Mouse (Mus musculus) hindbrain, embryonic 16.5 days (tissue): ENCODE measurements around the gene Rpl18a. TPM values are rescaled to one million over a fixed set of nuclear protein-coding genes. Genes with fewer than 3 reads are reported as not detected.

Experiments used
- ATAC-seq: fragments of 200-750 bp; cut with Nextera tagmentation; 2 replicates; pipeline ENCODE4 v1.8.0; 2017; ENCODE audit warnings: moderate TSS enrichment, moderate library complexity
- H3K27ac ChIP-seq: fragments of 300-500 bp; sonication (generic); 2 replicates; pipeline ENCODE4 v1.5.1; 2014; ENCODE audit warnings: low read depth, mild to moderate bottlenecking, control low read depth, low read length, moderate library complexity
- H3K27me3 ChIP-seq: fragments of 300-500 bp; sonication (generic); replicated peaks from 2 replicates; pipeline ENCODE4 v1.6.1; 2014; ENCODE audit warnings: low read length; ENCODE audit not compliant: control insufficient read depth, insufficient read depth
- H3K36me3 ChIP-seq: fragments of 300-500 bp; sonication (generic); 2 replicates; pipeline ENCODE4 v1.6.1; 2014; ENCODE audit warnings: mild to moderate bottlenecking, low read length, moderate library complexity, mixed read lengths; ENCODE audit not compliant: control insufficient read depth, insufficient read depth
- H3K4me1 ChIP-seq: fragments of 300-500 bp; sonication (generic); 2 replicates; pipeline ENCODE4 v1.6.1; 2014; ENCODE audit warnings: low read depth, low read length; ENCODE audit not compliant: control insufficient read depth, insufficient read depth
- H3K4me2 ChIP-seq: fragments of 300-500 bp; sonication (generic); 2 replicates; pipeline ENCODE4 v1.6.1; 2014; ENCODE audit warnings: mild to moderate bottlenecking, low read length, control low read depth, moderate library complexity
- H3K4me3 ChIP-seq: fragments of 300-500 bp; sonication (generic); 2 replicates; pipeline ENCODE4 v1.5.1; 2014; ENCODE audit warnings: mild to moderate bottlenecking, low read length, control low read depth, moderate library complexity
- H3K9ac ChIP-seq: fragments of 300-500 bp; sonication (generic); 2 replicates; pipeline ENCODE4 v1.6.1; 2014; ENCODE audit warnings: low read depth, mild to moderate bottlenecking, control low read depth, low read length, moderate library complexity
- H3K9me3 ChIP-seq: fragments of 300-500 bp; sonication (generic); 2 replicates; pipeline ENCODE4 v1.6.1; 2014; ENCODE audit warnings: mild to moderate bottlenecking, low read length, moderate library complexity; ENCODE audit not compliant: control insufficient read depth
- WGBS: fragments of 180-500 bp; shearing (Covaris S2); extraction: QIAGEN DNeasy Blood & Tissue Kit; methylation state at CpG from one replicate; pipeline ENCODE4 v1.1.7; 2014; 5-methylcytosine and 5-hydroxymethylcytosine counted together
- polyA plus RNA-seq: library from polyadenylated mRNA; unstranded; fragments of >200 nt; fragmentation: Nextera tagmentation; extraction: Ambion mirVana; gene quantifications from 2 replicates; pipeline ENCODE4 v1.2.1, GENCODE M21; 2015

Rpl18a gene
- 1,821 and 2,018 TPM in 2 replicates for polyA plus RNA-seq

GRCm38 (mm10) chr8:70897021-70897680 is at the start of gene Rpl18a:
Rpl18a (minus strand) TSS chr8:70897412.
- Histone ChIP-seq H3K9me3 (no peaks in the 10 kb centered on the region), H3K4me2 (peak within 1 kb of the TSS; percentile 92), H3K9ac (peak within 1 kb of the TSS; percentile 96), H3K4me1 (peaks cover 16% of the 10 kb centered on the region), H3K4me3 (peak within 1 kb of the TSS; percentile 82), H3K36me3 (peaks cover 25% of the 10 kb centered on the region), H3K27me3 (peaks cover 29% of the 10 kb centered on the region), H3K27ac (peak within 1 kb of the TSS; percentile 75)
- under 1% methylated on average over 58 of the region's 60 CpGs for WGBS
- ATAC-seq, result peak; percentile 98

GRCm38 (mm10) chr8:70943187-70943586 is 46.0 kb upstream of the Rpl18a start:
- WGBS, result 47% methylated on average over 1 of the region's 1 CpGs
- Histone ChIP-seq H3K4me3 (no peak overlapping the region), H3K4me1 (no peaks in the 10 kb centered on the region), H3K9me3 (no peaks in the 10 kb centered on the region), H3K9ac (no peak overlapping the region), H3K27ac (no peak overlapping the region), H3K27me3 (no peaks in the 10 kb centered on the region), H3K4me2 (no peak overlapping the region), H3K36me3 (no peaks in the 10 kb centered on the region)
- ATAC-seq, result no peak

DNA sequence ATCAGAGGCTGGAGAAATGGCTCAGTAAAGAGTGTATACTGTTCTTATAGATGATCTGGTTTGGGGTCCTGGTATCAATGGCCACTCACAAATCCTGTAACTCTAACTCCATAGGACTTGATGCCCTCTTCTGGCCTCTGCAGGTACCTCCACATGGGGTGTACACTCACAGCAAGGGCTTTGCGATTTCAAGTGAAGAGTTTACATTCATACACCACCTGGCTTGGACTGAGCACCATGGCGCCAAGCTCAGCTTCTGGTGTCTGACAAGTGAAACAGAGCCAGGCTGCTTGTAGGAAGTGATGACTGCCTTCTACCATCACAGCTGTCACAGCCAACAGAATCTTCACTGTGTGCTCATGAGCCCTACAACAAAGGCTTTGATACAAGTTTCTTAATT is 44.3 kb upstream of the Rpl18a start:
- WGBS, result 62% methylated on average over 2 of the region's 2 CpGs
- no peak for ATAC-seq
- Histone ChIP-seq H3K4me3 (no peak overlapping the region), H3K4me1 (no peaks in the 10 kb centered on the region), H3K27ac (no peak overlapping the region), H3K9me3 (no peaks in the 10 kb centered on the region), H3K27me3 (no peaks in the 10 kb centered on the region), H3K9ac (no peak overlapping the region), H3K36me3 (no peaks in the 10 kb centered on the region), H3K4me2 (no peak overlapping the region)

DNA sequence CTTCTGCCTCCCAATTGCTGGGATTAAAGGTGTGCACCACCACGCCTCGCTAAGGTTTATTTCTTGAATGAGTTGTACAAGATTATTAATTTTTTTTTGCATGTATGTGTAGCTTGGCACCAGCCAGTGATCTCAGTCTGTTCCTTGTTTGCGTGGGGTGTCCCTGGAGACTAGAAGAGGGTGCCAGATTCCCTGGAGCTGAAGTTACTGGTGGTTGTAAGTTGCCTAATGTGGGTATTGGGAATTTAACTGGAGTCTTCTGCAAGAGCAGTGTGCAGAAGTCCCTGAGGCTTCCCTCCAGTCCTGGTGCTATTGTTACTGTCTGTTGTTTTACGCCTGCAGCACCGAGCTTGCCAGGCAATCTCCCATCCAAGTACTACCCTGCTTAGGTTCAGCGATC is 40.0 kb upstream of the Rpl18a start:
- no peak for ATAC-seq
- Histone ChIP-seq H3K4me2 (no peak overlapping the region), H3K4me1 (no peaks in the 10 kb centered on the region), H3K4me3 (no peak overlapping the region), H3K27ac (no peak overlapping the region), H3K36me3 (peaks cover 2% of the 10 kb centered on the region; the same call in 1 of the 2 replicates), H3K9ac (no peak overlapping the region), H3K27me3 (no peaks in the 10 kb centered on the region), H3K9me3 (no peaks in the 10 kb centered on the region)
- WGBS, result 83% methylated on average over 6 of the region's 6 CpGs

GRCm38 (mm10) chr8:70934786-70935185 is 37.6 kb upstream of the Rpl18a start:
- WGBS, result 73% methylated on average over 7 of the region's 7 CpGs
- ATAC-seq, result peak; percentile 45; the same call in 1 of the 2 replicates
- H3K4me3 ChIP-seq, result no peak overlapping the region

GRCm38 (mm10) chr8:70933036-70933435 is 35.8 kb upstream of the Rpl18a start:
- ATAC-seq, result no peak
- Histone ChIP-seq H3K36me3 (peaks cover 7% of the 10 kb centered on the region; the same call in 1 of the 2 replicates), H3K4me2 (no peak overlapping the region), H3K9me3 (no peaks in the 10 kb centered on the region), H3K4me1 (no peaks in the 10 kb centered on the region), H3K27me3 (no peaks in the 10 kb centered on the region), H3K4me3 (no peak overlapping the region), H3K9ac (no peak overlapping the region), H3K27ac (no peak overlapping the region)
- 79% methylated on average over 4 of the region's 4 CpGs for WGBS

More at GRCm38 (mm10) chr8:70934786-70935185, 37.6 kb upstream of the Rpl18a start:
- Histone ChIP-seq H3K36me3 (peaks cover 7% of the 10 kb centered on the region; the same call in 1 of the 2 replicates), H3K4me1 (no peaks in the 10 kb centered on the region), H3K9ac (no peak overlapping the region), H3K27me3 (no peaks in the 10 kb centered on the region), H3K9me3 (no peaks in the 10 kb centered on the region), H3K27ac (no peak overlapping the region), H3K4me2 (no peak overlapping the region)

GRCm38 (mm10) chr8:70931731-70932130 is 34.5 kb upstream of the Rpl18a start:
- H3K4me3 ChIP-seq, result no peak overlapping the region
- H3K4me1 ChIP-seq, result no peaks in the 10 kb centered on the region
- H3K9ac ChIP-seq, result no peak overlapping the region
- no peaks in the 10 kb centered on the region for H3K9me3 ChIP-seq
- no peak overlapping the region for H3K27ac ChIP-seq
- no peak for ATAC-seq
- WGBS, result 95% methylated on average over 11 of the region's 11 CpGs
- no peaks in the 10 kb centered on the region for H3K27me3 ChIP-seq
- H3K36me3 ChIP-seq, result peaks cover 7% of the 10 kb centered on the region; the same call in 1 of the 2 replicates
- no peak overlapping the region for H3K4me2 ChIP-seq

DNA sequence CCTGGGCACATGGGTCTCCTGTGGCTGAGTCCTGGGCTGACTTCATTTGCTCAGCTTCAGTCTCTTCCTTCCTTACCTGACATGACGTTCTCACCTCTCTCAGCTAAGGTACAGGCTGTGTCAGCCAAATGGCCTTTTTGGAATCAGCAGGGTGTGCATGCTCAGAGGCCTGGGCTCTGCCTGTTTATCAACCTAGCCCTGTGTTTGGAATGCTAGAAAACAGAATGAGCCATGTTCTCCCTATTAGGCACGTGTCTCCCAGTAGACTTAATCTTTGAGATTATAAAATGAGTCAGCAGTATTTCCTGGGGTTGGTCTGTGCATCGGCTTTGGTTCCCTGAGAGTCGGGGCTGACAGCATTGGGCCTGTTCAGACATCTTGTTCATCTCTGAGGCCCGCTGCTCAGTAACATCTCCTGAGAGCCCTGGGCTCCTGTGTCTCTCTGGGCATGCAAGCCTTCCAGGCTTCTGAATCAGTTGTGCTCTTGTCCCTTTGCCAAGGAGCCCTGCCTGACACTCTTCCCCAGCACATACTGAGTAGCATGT is 31.6 kb upstream of the Rpl18a start:
- no peaks in the 10 kb centered on the region for H3K9me3 ChIP-seq

GRCm38 (mm10) chr8:70928096-70928495 is 30.9 kb upstream of the Rpl18a start:
- H3K36me3 ChIP-seq, result peaks cover 7% of the 10 kb centered on the region; the same call in 1 of the 2 replicates
- WGBS, result 77% methylated on average over 3 of the region's 3 CpGs
- H3K27ac ChIP-seq, result no peak overlapping the region
- H3K4me1 ChIP-seq, result no peaks in the 10 kb centered on the region
- H3K9me3 ChIP-seq, result no peaks in the 10 kb centered on the region
- H3K27me3 ChIP-seq, result no peaks in the 10 kb centered on the region
- no peak overlapping the region for H3K4me2 ChIP-seq
- no peak overlapping the region for H3K4me3 ChIP-seq
- H3K9ac ChIP-seq, result no peak overlapping the region
- ATAC-seq, result peak; percentile 25; the same call in 1 of the 2 replicates

More for the DNA sequence above, 31.6 kb upstream of the Rpl18a start:
- no peak for ATAC-seq
- Histone ChIP-seq H3K27me3 (no peaks in the 10 kb centered on the region), H3K36me3 (peaks cover 7% of the 10 kb centered on the region; the same call in 1 of the 2 replicates), H3K4me1 (no peaks in the 10 kb centered on the region), H3K27ac (no peak overlapping the region), H3K4me3 (no peak overlapping the region), H3K4me2 (no peak overlapping the region), H3K9ac (no peak overlapping the region)
- WGBS, result 77% methylated on average over 5 of the region's 5 CpGs
